Mouse (Mus musculus) fat pad, adult 2 months (tissue): ENCODE measurements around the gene Ccdc106.
"Not testable (repeated sequence)": the region's sequence is repeated elsewhere in the genome, so short reads cannot be mapped to it uniquely, and the experiment has no call there.

Experiments used
- DNase-seq: peaks from one replicate; pipeline ENCODE4 v3.0.0-alpha.2; 2011; ENCODE audit warnings: low read depth, low spot score; ENCODE audit errors: extremely low read depth

The Ccdc106 gene

DNA sequence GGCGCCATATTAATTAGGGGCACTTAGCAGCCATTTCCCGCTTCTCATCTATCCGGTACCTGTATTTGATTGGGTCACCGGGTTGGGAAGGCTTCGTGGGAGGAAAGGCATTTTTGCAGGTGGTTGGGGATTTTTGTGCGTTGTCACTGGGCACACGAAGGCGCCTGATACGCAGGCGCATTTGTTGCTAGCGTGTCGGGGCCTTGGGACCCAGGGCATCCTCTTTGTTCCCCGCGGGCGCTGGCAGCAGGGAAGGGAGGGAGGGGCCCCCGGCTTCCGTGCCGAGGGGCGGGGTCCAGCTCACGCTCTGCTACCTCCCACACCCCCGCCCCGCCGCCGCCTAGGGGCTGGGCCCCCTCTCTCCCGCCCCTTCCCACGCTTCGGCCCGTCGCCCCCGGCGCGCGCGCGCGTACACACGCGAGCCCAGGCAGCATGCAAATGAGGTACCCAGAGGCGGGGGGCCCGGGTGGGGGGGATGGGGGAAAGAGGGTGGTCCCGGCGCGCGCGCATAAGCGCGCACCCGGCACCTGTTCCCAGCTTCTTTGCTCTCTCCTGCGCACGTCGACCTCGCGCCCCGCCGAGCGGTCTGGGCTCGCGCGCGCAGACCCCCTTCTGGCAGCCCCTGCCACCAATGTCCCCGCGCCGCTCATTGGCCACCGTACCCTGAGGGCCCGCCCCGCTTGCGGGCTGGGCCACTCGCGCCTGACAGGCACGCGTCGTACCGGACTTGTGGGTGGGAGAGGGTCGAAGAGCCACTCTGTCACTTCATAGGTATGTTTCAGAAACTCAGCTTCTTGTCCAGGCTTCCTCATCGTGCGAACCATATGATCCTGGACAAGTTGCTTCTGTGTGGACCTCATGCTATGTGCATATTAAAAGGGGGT lies 5.0 kb upstream of the Ccdc106 start, which contains the start of gene Gm44973:
Gm44973 (plus strand) TSS at position 379 of the 884 bp plus-strand sequence.
- peak; percentile 80 for DNase-seq

DNA sequence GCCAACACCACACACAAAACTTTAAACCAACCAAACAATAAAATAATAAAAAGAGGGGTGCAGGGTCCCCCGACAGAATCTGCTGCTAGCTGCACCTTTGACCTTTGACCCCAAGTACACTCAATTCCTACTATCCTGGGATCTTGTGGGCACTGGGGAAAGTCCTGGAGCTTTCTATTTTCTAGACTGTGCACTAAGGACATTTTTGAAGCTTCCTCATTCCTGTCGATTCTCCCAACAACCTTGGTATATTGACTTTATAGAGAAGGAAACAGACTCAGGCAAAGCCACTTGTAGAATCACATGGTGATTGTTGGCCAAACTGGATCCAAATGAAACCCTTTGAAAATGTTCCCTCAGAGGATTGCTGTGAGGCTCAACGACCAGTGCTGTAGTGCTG lies 4.3 kb upstream of the Ccdc106 start:
- no peak for DNase-seq

DNA sequence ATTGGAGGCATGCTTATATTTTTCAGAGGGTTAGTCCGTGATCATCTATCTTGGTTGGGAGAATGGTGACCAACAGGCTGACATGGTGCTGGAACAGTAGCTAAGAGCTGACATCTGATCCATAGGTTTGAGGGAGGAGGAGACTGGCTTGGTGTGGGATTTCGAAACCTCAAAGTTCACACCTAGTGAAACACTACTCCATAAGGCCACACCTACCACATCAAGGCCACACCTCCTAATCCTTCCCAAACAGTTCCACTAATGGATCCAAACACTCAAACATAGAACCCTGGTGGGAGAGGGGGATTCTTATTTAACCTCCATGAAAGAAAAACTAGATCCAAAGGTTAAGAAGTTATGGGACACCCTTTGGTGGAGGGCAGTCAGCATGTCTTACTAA lies 3.4 kb upstream of the Ccdc106 start:
- DNase-seq, result no peak

DNA sequence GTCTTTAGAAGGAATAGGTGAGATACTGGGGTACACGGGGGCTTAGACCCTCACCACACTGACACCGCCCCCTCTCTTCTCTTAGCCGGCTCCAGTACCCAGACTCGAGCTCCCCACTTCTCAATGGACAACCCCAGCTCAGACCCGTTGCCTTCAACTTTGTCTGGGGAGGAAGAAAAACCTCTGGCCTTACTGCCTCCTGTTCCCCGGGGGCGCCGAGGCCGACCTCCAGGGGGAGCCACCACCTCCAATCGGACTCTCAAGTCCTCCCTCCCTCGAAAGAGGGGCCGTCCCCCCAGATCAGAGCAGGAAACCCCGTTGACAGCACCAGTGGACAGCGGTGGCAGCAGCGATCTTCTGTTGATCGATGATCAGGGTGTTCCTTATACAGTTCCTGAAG lies 3.0 kb upstream of the Ccdc106 start:
- DNase-seq, result no peak

GRCm38 (mm10) chr7:5017931-5018330 lies 2.4 kb upstream of the Ccdc106 start:
- no peak for DNase-seq

- not testable (repeated sequence) for DNase-seq
Measured at GRCm38 (mm10) chr7:5019576-5019975, 777 bp upstream of the Ccdc106 start.

DNA sequence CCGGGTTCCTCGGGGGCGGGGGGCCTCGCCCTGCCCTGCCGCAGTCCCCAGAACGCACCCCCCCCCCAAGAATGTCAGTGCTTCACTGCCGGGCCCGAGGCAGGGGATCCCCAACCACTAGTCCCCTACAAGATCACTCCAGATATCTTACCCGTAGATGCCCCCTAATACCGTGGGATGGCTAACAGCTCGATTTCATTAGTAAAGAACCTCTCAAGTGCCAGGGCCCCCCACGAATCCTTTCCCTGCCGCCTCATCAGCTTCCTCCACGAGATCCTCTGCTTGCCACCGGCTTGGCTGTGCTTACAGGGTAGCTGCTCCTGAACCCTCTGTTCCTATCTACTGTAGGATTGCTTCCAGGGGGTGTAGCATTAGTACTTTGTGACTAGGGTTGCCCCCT lies 332 bp downstream of the Ccdc106 start:
- no peak for DNase-seq

GRCm38 (mm10) chr7:5021197-5021596 lies 844 bp downstream of the Ccdc106 start:
- no peak for DNase-seq

DNA sequence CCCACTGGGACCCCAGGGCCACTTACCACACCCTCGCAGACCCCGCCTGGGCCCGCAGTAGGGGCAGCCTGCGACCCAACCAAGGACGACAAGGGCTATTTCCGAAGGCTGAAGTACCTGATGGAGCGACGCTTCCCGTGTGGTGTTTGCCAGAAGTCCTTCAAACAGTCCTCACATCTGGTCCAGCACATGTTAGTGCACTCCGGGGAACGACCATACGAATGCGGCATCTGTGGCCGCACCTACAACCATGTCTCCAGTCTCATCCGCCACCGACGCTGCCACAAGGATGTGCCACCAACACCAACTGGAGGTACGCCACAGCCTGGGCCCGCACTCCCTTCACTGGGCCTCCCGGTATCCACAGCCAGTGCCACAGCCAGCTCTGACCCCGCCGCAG lies 9.2 kb downstream of the Ccdc106 start:
- DNase-seq, result no peak

- no peak for DNase-seq
Measured at GRCm38 (mm10) chr7:5029946-5030345, 9.6 kb downstream of the Ccdc106 start.

GRCm38 (mm10) chr7:5030554-5031275 lies 10.4 kb downstream of the Ccdc106 start:
- DNase-seq, result no peak

- no peak for DNase-seq
Measured at GRCm38 (mm10) chr7:5031496-5031895, 11.1 kb downstream of the Ccdc106 start.

- no peak for DNase-seq
Measured at GRCm38 (mm10) chr7:5033818-5034217, 13.5 kb downstream of the Ccdc106 start, which contains the start of gene 4632433K11Rik. TSS of gene 4632433K11Rik (plus strand) at chr7:5034118.

GRCm38 (mm10) chr7:5035628-5036027 lies 15.3 kb downstream of the Ccdc106 start:
- DNase-seq, result no peak

DNA sequence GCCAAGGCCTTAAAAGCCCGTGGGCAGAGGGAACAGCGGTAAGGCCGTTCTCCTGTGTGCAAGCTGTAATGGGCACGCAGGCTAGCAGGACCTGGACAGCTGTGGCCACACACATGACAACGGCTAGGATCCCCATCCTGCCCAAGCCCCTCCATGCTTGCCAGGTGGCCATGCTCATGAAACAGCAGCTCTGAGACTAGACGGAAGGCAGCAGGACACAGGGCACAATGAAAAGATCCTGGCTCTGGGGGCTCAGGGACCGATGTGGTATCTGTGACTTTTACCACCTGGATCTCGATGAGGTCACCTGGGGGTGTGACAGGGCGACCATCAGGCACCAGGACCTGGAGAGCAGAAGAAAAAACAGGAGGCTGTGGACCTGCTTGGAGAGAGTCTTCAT lies 15.8 kb downstream of the Ccdc106 start:
- no peak for DNase-seq

DNA sequence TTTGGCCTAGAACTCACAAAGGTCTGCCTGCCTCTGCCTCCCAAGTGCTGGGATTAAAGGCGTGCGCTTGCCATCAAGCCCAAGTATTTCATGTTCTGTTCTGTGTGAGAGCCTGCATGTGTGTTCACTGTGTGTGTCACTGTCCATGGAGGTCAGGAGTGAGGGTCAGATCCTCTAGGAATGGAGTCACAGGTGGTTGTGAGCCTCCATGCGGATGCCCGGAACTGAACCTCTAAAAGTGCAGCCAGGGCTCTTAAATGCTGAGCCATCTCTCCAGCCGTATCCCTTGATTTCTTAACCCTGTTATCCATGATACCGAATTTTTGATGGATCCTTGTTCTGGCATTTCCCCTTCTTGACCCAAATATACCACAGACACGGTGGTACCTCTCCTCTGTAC lies 16.7 kb downstream of the Ccdc106 start:
- DNase-seq, result no peak

GRCm38 (mm10) chr7:5037467-5037866 lies 17.1 kb downstream of the Ccdc106 start:
- no peak for DNase-seq

GRCm38 (mm10) chr7:5038109-5038732 lies 17.9 kb downstream of the Ccdc106 start, which contains the start of gene Zfp784:
TSS of gene Zfp784 (minus strand) at chr7:5038446.
- DNase-seq, result peak; percentile 42

GRCm38 (mm10) chr7:5038940-5039339 lies 18.6 kb downstream of the Ccdc106 start:
- DNase-seq, result no peak

DNA sequence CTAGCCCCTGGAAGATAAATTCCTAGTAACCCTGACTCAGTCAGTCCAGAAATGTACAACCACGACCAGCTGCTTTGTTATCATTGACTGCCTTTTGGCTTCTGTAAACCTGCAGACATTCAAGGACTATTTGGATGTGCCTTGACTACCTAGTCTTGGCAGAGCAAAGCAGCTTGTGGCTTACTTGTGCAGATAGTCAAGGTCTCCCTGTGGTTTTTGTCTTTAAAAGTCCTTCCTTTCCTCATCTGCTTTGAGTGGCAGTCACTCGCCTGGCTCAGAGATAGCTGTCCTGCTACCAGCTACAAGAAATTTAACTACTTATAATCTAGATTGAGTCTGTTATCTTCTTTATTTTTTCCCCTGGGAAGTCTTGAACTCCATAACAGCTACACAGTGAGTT lies 24.6 kb downstream of the Ccdc106 start:
- DNase-seq, result no peak

DNA sequence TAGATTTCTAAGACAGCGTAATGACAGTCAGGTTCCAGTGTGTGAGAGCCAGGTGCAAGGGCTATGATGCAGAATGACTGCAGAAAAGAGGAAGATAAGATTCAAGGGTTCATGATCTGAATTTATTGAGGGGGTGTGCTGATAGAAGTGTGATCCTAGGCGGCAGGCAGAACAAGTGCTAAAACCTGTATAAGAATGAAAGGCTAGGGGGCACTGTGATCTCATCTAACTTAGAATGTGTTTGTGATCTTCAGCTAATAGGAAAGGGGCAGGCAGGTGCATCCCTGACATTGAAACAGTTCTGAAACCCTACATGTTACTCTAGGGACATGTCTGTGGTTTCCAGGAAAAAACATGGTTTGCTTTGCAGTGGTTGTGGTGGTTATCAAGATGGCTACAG lies 25.8 kb downstream of the Ccdc106 start:
- DNase-seq, result no peak

- DNase-seq, result no peak
Measured at GRCm38 (mm10) chr7:5047313-5047712, 27.0 kb downstream of the Ccdc106 start.
